Mouse (Mus musculus) stomach, postnatal 0 days (tissue): Measurements from ENCODE around the gene Sco1. TPM values are rescaled to one million over a fixed set of nuclear protein-coding genes. Genes with fewer than 3 reads are reported as not detected.
A peak's percentile ranks its signal among the peaks of the same experiment; 100 is the strongest.

ENCODE experiments used
- ATAC-seq: fragments of 200-750 bp; cut with Nextera tagmentation; 2 replicates; pipeline ENCODE4 v1.8.0; 2017; ENCODE audit not compliant: low FRiP score, low TSS enrichment
- DNase-seq: peaks from one replicate; pipeline ENCODE4 v3.0.0-alpha.2; 2016; ENCODE audit warnings: low spot score
- H3K27ac ChIP-seq: fragments of 300-500 bp; sonication (generic); replicated peaks from 2 replicates; pipeline ENCODE4 v1.5.1; 2014; ENCODE audit warnings: mild to moderate bottlenecking, control low read depth
- H3K27me3 ChIP-seq: fragments of 300-500 bp; sonication (generic); 2 replicates; pipeline ENCODE4 v1.6.1; 2014; ENCODE audit warnings: low read length; ENCODE audit not compliant: control insufficient read depth, insufficient read depth
- H3K36me3 ChIP-seq: fragments of 300-500 bp; sonication (generic); 2 replicates; pipeline ENCODE4 v1.6.1; 2014; ENCODE audit warnings: low read length, mixed read lengths; ENCODE audit not compliant: control insufficient read depth, insufficient read depth
- H3K4me1 ChIP-seq: fragments of 300-500 bp; sonication (generic); replicated peaks from 2 replicates; pipeline ENCODE4 v1.6.1; 2014; ENCODE audit warnings: antibody characterized with exemption; ENCODE audit not compliant: control insufficient read depth, insufficient read depth
- H3K4me2 ChIP-seq: fragments of 300-500 bp; sonication (generic); replicated peaks from 2 replicates; pipeline ENCODE4 v1.6.1; 2014; ENCODE audit warnings: low read depth, mild to moderate bottlenecking, control low read depth, moderate library complexity
- H3K4me3 ChIP-seq: fragments of 300-500 bp; sonication (generic); 2 replicates; pipeline ENCODE4 v1.5.1; 2014; ENCODE audit warnings: low read depth, low read length, control low read depth
- H3K9ac ChIP-seq: fragments of 300-500 bp; sonication (generic); 2 replicates; pipeline ENCODE4 v1.6.1; 2014; ENCODE audit warnings: mild to moderate bottlenecking, low read length, control low read depth, mixed read lengths
- H3K9me3 ChIP-seq: fragments of 300-500 bp; sonication (generic); 2 replicates; pipeline ENCODE4 v1.6.1; 2016; ENCODE audit warnings: low read length; ENCODE audit not compliant: control insufficient read depth
- CTCF ChIP-seq: IDR thresholded peaks from 2 replicates; pipeline ENCODE4 v1.5.1; 2016; ENCODE audit warnings: antibody characterized with exemption, low read depth, mild to moderate bottlenecking, moderate library complexity
- EP300 ChIP-seq: optimal IDR thresholded peaks from 2 replicates; pipeline ENCODE3; 2016; ENCODE audit warnings: antibody characterized with exemption
- WGBS: fragments of 180-500 bp; shearing (Covaris S2); extraction: QIAGEN DNeasy Blood & Tissue Kit; methylation state at CpG from one replicate; pipeline ENCODE4 v1.1.7; 2014; 5-methylcytosine and 5-hydroxymethylcytosine counted together
- polyA plus RNA-seq: library from polyadenylated mRNA; unstranded; fragments of >200 nt; fragmentation: Nextera tagmentation; extraction: Ambion mirVana; gene quantifications from 2 replicates; pipeline ENCODE4 v1.2.1, GENCODE M21; 2015

Sco1 gene
- polyA plus RNA-seq, 1 experiment from 2014 or later: 14.5 TPM

GRCm38 (mm10) chr11:67023802-67024340 is 28.6 kb upstream of the Sco1 start:
- H3K4me2 ChIP-seq: no peak overlapping the region
- H3K4me3 ChIP-seq: no peak overlapping the region
- no peak overlapping the region for H3K27ac ChIP-seq
- H3K36me3 ChIP-seq: no peaks in the 10 kb centered on the region
- DNase-seq: no peak
- no peak for ATAC-seq
- WGBS: 45% methylated on average over 6 of the region's 6 CpGs
- TF ChIP-seq CTCF: no peak
- no peak for TF ChIP-seq EP300
- H3K9ac ChIP-seq: no peak overlapping the region
- no peaks in the 10 kb centered on the region for H3K9me3 ChIP-seq
- no peaks in the 10 kb centered on the region for H3K27me3 ChIP-seq
- H3K4me1 ChIP-seq: 0 out of 2 replicates have a peak, but pooled peaks cover 2% of the 10 kb centered on the region

- H3K27me3 ChIP-seq: no peaks in the 10 kb centered on the region
- TF ChIP-seq EP300 (no peak), CTCF (peak; percentile 88)
- 0 out of 2 replicates have a peak, but pooled peaks cover 2% of the 10 kb centered on the region for H3K4me1 ChIP-seq
- peak within 1 kb of the TSS; percentile 53 for H3K4me3 ChIP-seq
- DNase-seq (peak; percentile 99), ATAC-seq (peak; percentile 97)
- peak within 1 kb of the TSS; percentile 79 for H3K9ac ChIP-seq
- H3K36me3 ChIP-seq: no peaks in the 10 kb centered on the region
- under 1% methylated on average over 32 of the region's 35 CpGs for WGBS
- no peaks in the 10 kb centered on the region for H3K9me3 ChIP-seq
- peak within 1 kb of the TSS; percentile 61 for H3K27ac ChIP-seq
- peak within 1 kb of the TSS; percentile 78 for H3K4me2 ChIP-seq
Measured at GRCm38 (mm10) chr11:67024867-67025477, 27.5 kb upstream of the Sco1 start, which contains the start of gene Tmem220. TSS of gene Tmem220 (plus strand) at chr11:67025154.

- Histone ChIP-seq H3K9ac (no peak overlapping the region), H3K4me2 (no peak overlapping the region), H3K27me3 (no peaks in the 10 kb centered on the region), H3K4me3 (no peak overlapping the region), H3K4me1 (no peaks in the 10 kb centered on the region), H3K36me3 (no peaks in the 10 kb centered on the region), H3K9me3 (no peaks in the 10 kb centered on the region), H3K27ac (0 out of 2 replicates have a peak overlapping the region, but pooled peaks have one; percentile 9)
- DNase-seq (peak; percentile 66), ATAC-seq (peak; percentile 96)
- 48% methylated on average over 16 of the region's 16 CpGs for WGBS
- TF ChIP-seq EP300 (no peak), CTCF (peak; percentile 33)
Measured at GRCm38 (mm10) chr11:67030904-67031602, 21.4 kb upstream of the Sco1 start.

- no peak for TF ChIP-seq EP300
- TF ChIP-seq CTCF: no peak
- H3K4me3 ChIP-seq: no peak overlapping the region
- no peaks in the 10 kb centered on the region for H3K4me1 ChIP-seq
- DNase-seq (no peak), ATAC-seq (peak; percentile 73)
- no peak overlapping the region for H3K4me2 ChIP-seq
- no peaks in the 10 kb centered on the region for H3K27me3 ChIP-seq
- WGBS: 50% methylated on average over 2 of the region's 2 CpGs
- H3K36me3 ChIP-seq: no peaks in the 10 kb centered on the region
- H3K9me3 ChIP-seq: no peaks in the 10 kb centered on the region
- no peak overlapping the region for H3K9ac ChIP-seq
- H3K27ac ChIP-seq: no peak overlapping the region
Measured at GRCm38 (mm10) chr11:67031603-67031915, 20.9 kb upstream of the Sco1 start.

- 63% methylated on average over 4 of the region's 4 CpGs for WGBS
- Histone ChIP-seq H3K9me3 (no peaks in the 10 kb centered on the region), H3K9ac (no peak overlapping the region), H3K4me1 (no peaks in the 10 kb centered on the region), H3K27me3 (no peaks in the 10 kb centered on the region), H3K4me2 (no peak overlapping the region), H3K27ac (no peak overlapping the region), H3K4me3 (no peak overlapping the region), H3K36me3 (no peaks in the 10 kb centered on the region; the same call in 1 of the 2 replicates)
- no peak for ATAC-seq
- no peak for DNase-seq
- no peak for TF ChIP-seq EP300
- TF ChIP-seq CTCF: no peak
Measured at GRCm38 (mm10) chr11:67034775-67035485, 17.5 kb upstream of the Sco1 start.
